Mouse (Mus musculus) liver, embryonic 13.5 days (tissue): ENCODE results near the gene Foxn2. TPM values are rescaled to one million over a fixed set of nuclear protein-coding genes. Genes with fewer than 3 reads are reported as not detected.
"Not testable (repeated sequence)": the region's sequence is repeated elsewhere in the genome, so short reads cannot be mapped to it uniquely, and the experiment has no call there.

ENCODE experiments used
- ATAC-seq: fragments of 200-750 bp; cut with Nextera tagmentation; 2 replicates; pipeline ENCODE4 v1.8.0; 2017; ENCODE audit warnings: low read depth, mild to moderate bottlenecking, moderate number of reproducible peaks, moderate library complexity
- DNase-seq: peaks from one replicate; pipeline ENCODE4 v3.0.0; 2022
- H3K27ac ChIP-seq: fragments of 300-500 bp; sonication (generic); 2 replicates; pipeline ENCODE4 v1.5.1; 2015; ENCODE audit warnings: moderate library complexity, mild to moderate bottlenecking, inconsistent platforms
- H3K27me3 ChIP-seq: fragments of 300-500 bp; sonication (generic); 2 replicates; pipeline ENCODE4 v1.6.1; 2015; ENCODE audit warnings: mild to moderate bottlenecking, inconsistent platforms
- H3K36me3 ChIP-seq: fragments of 300-500 bp; sonication (generic); 2 replicates; pipeline ENCODE4 v1.6.1; 2015; ENCODE audit warnings: mild to moderate bottlenecking, inconsistent platforms
- H3K4me1 ChIP-seq: fragments of 300-500 bp; sonication (generic); replicated peaks from 2 replicates; pipeline ENCODE4 v1.6.1; 2015; ENCODE audit warnings: inconsistent platforms
- H3K4me2 ChIP-seq: fragments of 300-500 bp; sonication (generic); 2 replicates; pipeline ENCODE4 v1.6.1; 2015; ENCODE audit warnings: inconsistent platforms, mild to moderate bottlenecking, moderate library complexity
- H3K4me3 ChIP-seq: fragments of 300-500 bp; sonication (generic); replicated peaks from 2 replicates; pipeline ENCODE4 v1.5.1; 2015; ENCODE audit warnings: mild to moderate bottlenecking, inconsistent platforms
- H3K9ac ChIP-seq: fragments of 300-500 bp; sonication (generic); 2 replicates; pipeline ENCODE4 v1.6.1; 2015; ENCODE audit warnings: mild to moderate bottlenecking, inconsistent platforms
- H3K9me3 ChIP-seq: fragments of 300-500 bp; sonication (generic); replicated peaks from 2 replicates; pipeline ENCODE4 v1.6.1; 2016; ENCODE audit warnings: inconsistent platforms
- WGBS: fragments of 180-500 bp; shearing (Covaris S2); methylation state at CpG from one replicate; pipeline ENCODE4 v1.1.7; 2015; ENCODE audit not compliant: insufficient replicate concordance; 5-methylcytosine and 5-hydroxymethylcytosine counted together
- polyA plus RNA-seq: library from polyadenylated mRNA; unstranded; fragments of >200 nt; fragmentation: Nextera tagmentation; extraction: Ambion mirVana; gene quantifications from 2 replicates; pipeline ENCODE4 v1.2.1, GENCODE M21; 2015

Gene Foxn2
- polyA plus RNA-seq, 1 experiment from 2014 or later, result 12.0 TPM

DNA sequence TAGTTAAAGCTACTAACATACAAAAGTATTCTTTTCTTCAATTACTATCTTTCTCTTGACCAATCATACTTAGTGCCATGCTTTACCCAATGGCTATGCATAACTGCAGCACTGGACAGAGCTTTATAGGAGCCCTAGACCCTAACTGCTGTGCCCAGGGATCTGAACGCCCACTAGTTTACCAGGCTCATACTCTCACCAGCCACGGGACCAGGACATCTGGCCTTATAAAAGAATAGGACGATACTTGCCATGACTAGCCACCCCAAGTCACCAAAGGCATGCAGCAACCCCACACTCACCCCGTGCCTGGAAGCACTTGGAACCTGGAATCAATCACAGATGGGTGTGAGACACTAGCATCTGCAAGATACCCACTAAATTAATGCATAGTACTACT is 20.1 kb upstream of the Foxn2 start:
- Histone ChIP-seq H3K9ac (no peak overlapping the region), H3K27ac (no peak overlapping the region), H3K9me3 (no peaks in the 10 kb centered on the region), H3K4me3 (no peak overlapping the region), H3K4me1 (no peaks in the 10 kb centered on the region), H3K27me3 (no peaks in the 10 kb centered on the region), H3K4me2 (no peak overlapping the region), H3K36me3 (no peaks in the 10 kb centered on the region)
- DNase-seq (no peak), ATAC-seq (no peak)
- 59% methylated on average over 4 of the region's 4 CpGs for WGBS

DNA sequence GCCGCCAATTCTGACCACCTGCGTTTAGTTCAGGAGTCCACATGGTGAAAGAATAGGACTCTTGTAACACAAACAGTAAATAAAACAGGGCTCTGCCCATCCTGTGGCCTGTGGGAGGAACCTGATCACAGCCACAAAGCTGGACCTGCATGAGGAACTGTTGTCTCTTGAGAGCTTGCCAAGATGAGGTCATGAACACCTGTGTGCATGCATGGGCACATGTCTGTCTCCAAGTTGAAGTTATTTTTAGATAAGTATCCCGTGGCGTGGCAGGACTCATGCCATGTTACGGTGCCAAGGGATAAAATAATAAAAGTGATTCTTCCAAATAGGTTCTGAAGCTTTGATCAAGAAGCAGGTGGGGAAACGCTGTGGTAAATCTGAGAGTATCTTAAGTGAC is 19.3 kb upstream of the Foxn2 start:
- Histone ChIP-seq H3K4me3 (no peak overlapping the region), H3K9ac (no peak overlapping the region), H3K9me3 (no peaks in the 10 kb centered on the region), H3K4me1 (no peaks in the 10 kb centered on the region), H3K27me3 (no peaks in the 10 kb centered on the region), H3K4me2 (no peak overlapping the region), H3K36me3 (no peaks in the 10 kb centered on the region), H3K27ac (no peak overlapping the region)
- ATAC-seq (no peak), DNase-seq (no peak)
- 73% methylated on average over 6 of the region's 6 CpGs for WGBS

DNA sequence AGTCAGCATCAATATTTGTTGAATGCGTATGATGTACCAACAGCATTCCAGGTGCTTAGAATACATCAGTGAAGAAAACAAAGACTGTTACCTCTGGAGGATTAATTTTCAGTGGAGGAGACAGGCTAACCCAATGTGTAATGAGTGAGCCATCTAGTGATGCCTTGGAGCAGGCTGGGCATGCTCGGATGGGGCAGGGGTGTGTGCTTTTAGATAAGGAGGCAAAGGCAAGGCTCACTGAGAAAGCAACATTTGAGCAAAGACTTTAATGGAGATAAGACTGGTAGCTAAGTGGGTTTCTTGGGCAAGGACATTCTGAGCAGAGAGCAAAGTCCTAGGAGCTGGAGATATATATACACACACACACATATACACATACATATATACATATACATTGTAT is 9.8 kb upstream of the Foxn2 start:
- Histone ChIP-seq H3K4me3 (no peak overlapping the region), H3K27me3 (no peaks in the 10 kb centered on the region), H3K36me3 (no peaks in the 10 kb centered on the region), H3K4me1 (peaks cover 38% of the 10 kb centered on the region), H3K27ac (peak overlapping the region; percentile 76), H3K9me3 (no peaks in the 10 kb centered on the region), H3K4me2 (peak overlapping the region; percentile 58), H3K9ac (peak overlapping the region; percentile 56; the same call in 1 of the 2 replicates)
- DNase-seq (peak; percentile 77), ATAC-seq (peak; percentile 99)
- 41% methylated on average over 2 of the region's 2 CpGs for WGBS

DNA sequence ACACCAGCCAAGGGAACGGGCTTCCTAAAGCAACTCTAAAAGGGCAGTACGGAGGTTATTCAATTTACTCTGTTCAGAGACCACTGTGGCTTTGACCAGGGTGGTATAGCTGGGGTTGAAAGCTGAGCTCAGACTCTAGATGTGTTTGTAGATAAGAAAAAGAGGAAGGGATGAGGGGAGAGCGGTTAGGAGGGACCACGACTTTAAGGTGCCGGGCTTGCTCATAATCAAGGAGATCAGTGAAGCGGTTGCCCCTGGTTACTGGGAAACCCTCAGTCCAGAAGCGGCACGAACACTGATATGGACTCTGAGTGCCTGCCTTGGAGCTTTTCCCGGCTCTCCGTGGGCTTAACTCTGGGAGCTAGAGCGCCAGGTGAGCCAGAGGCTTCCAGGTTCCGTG is 9.0 kb upstream of the Foxn2 start:
- Histone ChIP-seq H3K36me3 (no peaks in the 10 kb centered on the region), H3K4me2 (peak overlapping the region; percentile 58), H3K4me3 (peak overlapping the region; percentile 31), H3K27ac (peak overlapping the region; percentile 76), H3K27me3 (no peaks in the 10 kb centered on the region), H3K9me3 (no peaks in the 10 kb centered on the region), H3K4me1 (peaks cover 44% of the 10 kb centered on the region), H3K9ac (peak overlapping the region; percentile 56)
- ATAC-seq, result peak; percentile 68
- WGBS, result 27% methylated on average over 12 of the region's 12 CpGs
- peak; percentile 20 for DNase-seq

DNA sequence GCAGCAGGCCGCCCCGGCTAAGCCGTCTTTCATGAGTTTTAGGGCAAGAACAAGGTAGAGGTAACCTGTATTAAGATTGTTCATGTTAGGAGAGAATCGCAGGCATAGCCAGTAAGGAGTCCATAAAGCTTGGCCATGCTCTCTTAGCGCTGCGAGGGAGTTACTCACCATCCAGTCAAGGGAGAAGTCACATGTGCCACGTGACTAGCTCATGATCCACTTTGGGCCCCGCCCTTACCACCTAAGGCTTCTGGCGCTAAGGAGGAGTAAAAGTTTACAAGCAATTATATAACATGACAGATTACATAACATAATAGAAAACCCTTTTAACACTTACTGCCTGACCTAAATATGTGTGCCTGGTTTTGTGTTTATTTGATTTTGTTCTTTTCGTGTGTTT is 8.5 kb upstream of the Foxn2 start:
- ATAC-seq, result peak; percentile 33; the same call in 1 of the 2 replicates
- 68% methylated on average over 10 of the region's 10 CpGs for WGBS

DNA sequence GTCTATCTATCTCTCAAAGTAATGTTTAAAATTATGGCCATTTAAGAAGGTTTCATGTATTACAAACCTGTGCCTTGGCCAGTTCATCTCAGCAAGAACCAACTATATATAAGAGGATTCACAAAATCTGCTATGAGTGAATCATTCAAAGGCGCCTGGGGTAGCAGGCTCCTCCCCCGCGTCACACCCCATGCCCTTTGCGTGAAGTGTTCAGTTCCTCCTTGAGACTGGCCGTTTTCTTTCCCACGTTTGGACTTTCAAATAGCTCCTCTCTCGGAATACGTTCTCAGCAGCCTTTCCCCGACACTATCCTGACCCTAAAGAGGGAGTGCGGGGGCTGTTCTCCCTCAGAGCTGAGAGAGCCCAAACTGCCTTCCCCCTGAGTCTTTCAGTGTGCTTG is 5.2 kb upstream of the Foxn2 start:
- no peak for DNase-seq
- Histone ChIP-seq H3K9ac (no peak overlapping the region), H3K9me3 (peaks cover 3% of the 10 kb centered on the region; the same call in 1 of the 2 replicates), H3K4me1 (peaks cover 55% of the 10 kb centered on the region), H3K4me2 (no peak overlapping the region), H3K27me3 (no peaks in the 10 kb centered on the region), H3K27ac (no peak overlapping the region), H3K36me3 (no peaks in the 10 kb centered on the region), H3K4me3 (no peak overlapping the region)
- WGBS, result 57% methylated on average over 10 of the region's 10 CpGs
- ATAC-seq, result no peak

More for the DNA sequence above, 8.5 kb upstream of the Foxn2 start:
- Histone ChIP-seq H3K9ac (peak overlapping the region; percentile 56), H3K4me2 (peak overlapping the region; percentile 58), H3K27me3 (no peaks in the 10 kb centered on the region), H3K4me1 (peaks cover 45% of the 10 kb centered on the region), H3K4me3 (peak overlapping the region; percentile 31), H3K36me3 (no peaks in the 10 kb centered on the region), H3K9me3 (no peaks in the 10 kb centered on the region), H3K27ac (peak overlapping the region; percentile 76)
- no peak for DNase-seq

DNA sequence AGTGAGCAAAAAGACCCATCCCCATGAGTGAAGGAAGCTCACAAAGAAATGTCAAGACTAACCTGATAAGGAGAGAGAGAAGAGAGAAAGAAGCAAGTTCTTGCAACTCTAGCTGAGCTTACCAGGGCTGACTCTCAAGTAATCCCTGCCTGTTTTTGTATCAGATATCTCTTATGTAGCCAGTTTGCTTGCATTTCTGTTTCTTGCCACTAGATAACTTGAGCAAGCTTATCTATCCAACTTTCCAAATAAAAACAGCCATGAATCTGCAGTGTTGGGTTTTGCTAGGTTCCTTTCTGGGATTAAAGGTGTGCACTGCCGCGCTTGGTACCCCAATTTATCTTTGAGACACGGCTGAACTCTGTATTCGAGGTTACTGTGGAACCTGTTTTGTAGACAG is 4.2 kb upstream of the Foxn2 start:
- Histone ChIP-seq H3K4me1 (peaks cover 46% of the 10 kb centered on the region), H3K27me3 (no peaks in the 10 kb centered on the region), H3K27ac (no peak overlapping the region), H3K9me3 (peaks cover 3% of the 10 kb centered on the region; the same call in 1 of the 2 replicates), H3K4me3 (no peak overlapping the region), H3K36me3 (no peaks in the 10 kb centered on the region), H3K4me2 (no peak overlapping the region), H3K9ac (no peak overlapping the region)
- WGBS, result 77% methylated on average over 4 of the region's 4 CpGs
- ATAC-seq, result no peak
- DNase-seq, result no peak

DNA sequence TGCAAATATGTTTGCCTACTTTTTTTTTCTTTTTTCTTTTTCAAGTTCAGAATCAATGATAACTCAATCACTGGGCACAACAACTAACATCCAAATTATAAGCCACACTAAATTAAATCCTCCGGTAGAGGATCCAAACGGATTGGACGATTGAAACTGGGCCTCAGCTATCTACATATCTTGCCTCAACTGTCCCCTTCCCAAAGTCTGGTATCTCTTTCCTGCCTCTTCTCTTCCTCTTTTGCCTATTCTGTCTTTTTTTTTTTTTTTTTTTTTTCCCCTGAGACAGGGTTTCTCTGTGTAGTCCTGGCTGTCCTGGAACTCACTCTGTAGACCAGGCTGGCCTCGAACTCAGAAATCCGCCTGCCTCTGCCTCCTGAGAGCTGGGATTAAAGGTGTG is 3.8 kb upstream of the Foxn2 start:
- H3K36me3 ChIP-seq, H3K9me3 ChIP-seq, DNase-seq, H3K9ac ChIP-seq, ATAC-seq, H3K4me3 ChIP-seq, H3K27ac ChIP-seq, H3K27me3 ChIP-seq, H3K4me2 ChIP-seq: not testable (repeated sequence)
- H3K4me1 ChIP-seq, result peaks cover 41% of the 10 kb centered on the region
- WGBS, result 72% methylated on average over 5 of the region's 5 CpGs

DNA sequence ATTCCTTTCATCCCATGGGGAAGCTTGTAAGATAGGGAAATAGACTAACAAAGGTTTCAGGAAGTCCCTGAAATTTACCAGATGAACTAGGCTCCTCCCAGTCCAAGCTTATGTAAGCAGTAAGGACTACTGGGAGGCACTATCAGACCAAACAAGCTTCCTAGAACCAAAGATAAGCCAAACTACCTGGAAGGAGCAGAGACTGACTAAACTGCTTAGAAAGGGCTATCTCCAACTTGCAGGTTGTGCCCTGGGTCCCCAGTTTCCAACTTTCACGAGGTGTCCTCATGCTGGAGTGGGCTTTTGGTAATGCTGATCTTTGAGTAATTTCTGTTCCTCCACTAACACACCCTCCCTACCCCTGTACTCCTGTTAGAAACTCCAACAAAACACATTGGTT is 3.1 kb upstream of the Foxn2 start:
- no peak overlapping the region for H3K4me3 ChIP-seq
- WGBS, result 29% methylated on average over 1 of the region's 1 CpGs
- H3K9me3 ChIP-seq, result peaks cover 3% of the 10 kb centered on the region; the same call in 1 of the 2 replicates
- no peaks in the 10 kb centered on the region for H3K27me3 ChIP-seq
- DNase-seq (peak; percentile 31), ATAC-seq (no peak)
- H3K36me3 ChIP-seq, result no peaks in the 10 kb centered on the region
- no peak overlapping the region for H3K4me2 ChIP-seq
- H3K27ac ChIP-seq, result no peak overlapping the region
- no peak overlapping the region for H3K9ac ChIP-seq
- peaks cover 35% of the 10 kb centered on the region for H3K4me1 ChIP-seq

DNA sequence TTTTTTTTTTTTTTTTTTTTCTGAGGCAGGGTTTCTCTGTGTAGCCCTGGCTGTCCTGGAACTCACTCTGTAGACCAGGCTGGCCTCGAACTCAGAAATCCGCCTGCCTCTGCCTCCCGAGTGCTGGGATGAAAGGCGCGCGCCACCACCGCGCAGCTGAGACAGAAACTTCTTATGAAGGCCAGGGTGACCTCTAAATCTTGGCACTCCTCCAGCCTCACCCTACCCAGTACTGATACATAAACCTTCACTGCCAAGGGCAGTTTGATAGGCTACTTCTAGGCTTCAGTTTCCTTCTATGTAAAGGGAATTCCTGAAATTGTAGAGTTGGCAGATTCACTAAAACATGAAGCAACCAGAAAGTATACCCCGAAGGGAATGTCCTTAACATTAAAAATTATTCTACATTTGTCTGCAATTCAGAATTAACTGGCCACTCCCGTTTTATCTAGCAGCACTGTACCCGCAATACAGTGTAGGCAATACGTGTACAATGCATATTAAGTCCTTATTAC is 918 bp upstream of the Foxn2 start:
- H3K4me1 ChIP-seq, result peaks cover 52% of the 10 kb centered on the region
- H3K27me3 ChIP-seq, result no peaks in the 10 kb centered on the region
- peak overlapping the region; percentile 92 for H3K4me2 ChIP-seq
- 68% methylated on average over 12 of the region's 12 CpGs for WGBS
- ATAC-seq, result no peak
- H3K27ac ChIP-seq, result peak overlapping the region; percentile 89
- DNase-seq, result no peak
- peak overlapping the region; percentile 73 for H3K9ac ChIP-seq
- peaks cover 3% of the 10 kb centered on the region; the same call in 1 of the 2 replicates for H3K9me3 ChIP-seq
- H3K4me3 ChIP-seq, result peak overlapping the region; percentile 95
- H3K36me3 ChIP-seq, result no peaks in the 10 kb centered on the region

DNA sequence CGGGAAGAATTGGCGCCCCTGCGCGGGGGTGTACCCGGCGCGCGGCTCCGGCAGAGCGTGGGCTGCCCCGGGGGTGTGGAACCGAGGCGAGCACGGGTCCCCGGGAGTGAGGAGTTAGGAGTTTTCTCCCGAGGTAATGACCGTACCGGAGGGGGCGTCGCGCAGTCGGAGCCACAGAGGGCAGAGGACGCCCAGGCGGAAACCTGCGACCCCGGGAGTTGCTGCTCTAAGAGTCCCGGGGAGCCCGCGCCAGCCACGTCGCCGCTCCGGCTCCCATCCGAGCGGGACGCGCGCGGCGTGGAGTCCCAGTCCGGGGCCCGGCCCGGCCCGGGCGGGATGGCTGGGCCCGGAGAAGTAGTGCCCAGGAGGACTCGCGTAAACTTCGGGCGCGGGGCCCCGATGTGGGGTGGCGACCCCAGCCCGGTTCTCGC is 505 bp downstream of the Foxn2 start:
- H3K9ac ChIP-seq, result peak overlapping the region; percentile 96
- H3K4me2 ChIP-seq, result peak overlapping the region; percentile 92
- no peaks in the 10 kb centered on the region for H3K36me3 ChIP-seq
- ATAC-seq, result peak; percentile 18
- peak overlapping the region; percentile 89 for H3K27ac ChIP-seq
- H3K27me3 ChIP-seq, result no peaks in the 10 kb centered on the region
- peaks cover 64% of the 10 kb centered on the region for H3K4me1 ChIP-seq
- peak; percentile 33 for DNase-seq
- H3K4me3 ChIP-seq, result peak overlapping the region; percentile 95
- under 1% methylated on average over 55 of the region's 55 CpGs for WGBS
- peaks cover 3% of the 10 kb centered on the region; the same call in 1 of the 2 replicates for H3K9me3 ChIP-seq
